Mouse (Mus musculus) stomach, postnatal 0 days (tissue): ENCODE measurements at regions not wholly inside any gene's neighbourhood (a gene's known extent, or its start where the extent isn't known, plus 50 kb on each side); places are given as distances from the start of the nearest gene placed in this dataset.

Experiments
- CTCF ChIP-seq: IDR thresholded peaks from 2 replicates; pipeline ENCODE4 v1.5.1; 2016; ENCODE audit warnings: antibody characterized with exemption, low read depth, mild to moderate bottlenecking, moderate library complexity
- EP300 ChIP-seq: optimal IDR thresholded peaks from 2 replicates; pipeline ENCODE3; 2016; ENCODE audit warnings: antibody characterized with exemption

- TF ChIP-seq CTCF: no peak
- no peak for TF ChIP-seq EP300
These were observed 81.9 kb downstream of the Npepl1 start for GRCm38 (mm10) chr2:174192026-174192425.
